Mouse (Mus musculus) erythroblast, embryonic 14.5 days (primary cell): ENCODE measurements around the gene Ppig. TPM values are rescaled to one million over a fixed set of nuclear protein-coding genes. Genes with fewer than 3 reads are reported as not detected.
A peak's percentile ranks its signal among the peaks of the same experiment; 100 is the strongest.

Experiments used
- H3K27me3 ChIP-seq: 2 replicates; pipeline ENCODE4 v1.6.1; 2012; ENCODE audit warnings: inconsistent platforms; ENCODE audit not compliant: control insufficient read depth
- H3K36me3 ChIP-seq: 2 replicates; pipeline ENCODE4 v1.6.1; 2012; ENCODE audit warnings: mild to moderate bottlenecking, inconsistent platforms; ENCODE audit not compliant: control insufficient read depth
- H3K4me1 ChIP-seq: 2 replicates; pipeline ENCODE4 v1.6.1; 2012; ENCODE audit warnings: inconsistent platforms; ENCODE audit not compliant: control insufficient read depth
- H3K4me3 ChIP-seq: replicated peaks from 2 replicates; pipeline ENCODE3; 2012; ENCODE audit warnings: moderate library complexity, mild to moderate bottlenecking, inconsistent platforms
- H3K9me3 ChIP-seq: 2 replicates; pipeline ENCODE4 v1.6.1; 2012; ENCODE audit warnings: low read length, inconsistent platforms, mixed read lengths; ENCODE audit not compliant: control insufficient read depth
- GATA1 ChIP-seq: IDR thresholded peaks from 2 replicates; pipeline ENCODE4 v1.6.1; 2012; ENCODE audit warnings: low read length, inconsistent platforms, mixed read lengths
- TAL1 ChIP-seq: IDR thresholded peaks from 3 replicates; pipeline ENCODE4 v1.6.1; 2012; ENCODE audit warnings: low read length, inconsistent platforms, mixed read lengths
- polyA plus RNA-seq: library from polyadenylated mRNA; stranded (reverse); fragments of >175 nt; gene quantifications from 2 replicates; pipeline ENCODE4 v1.2.3, GENCODE M21; 2012

The Ppig gene
- polyA plus RNA-seq, 1 experiment = 2.5 TPM

DNA sequence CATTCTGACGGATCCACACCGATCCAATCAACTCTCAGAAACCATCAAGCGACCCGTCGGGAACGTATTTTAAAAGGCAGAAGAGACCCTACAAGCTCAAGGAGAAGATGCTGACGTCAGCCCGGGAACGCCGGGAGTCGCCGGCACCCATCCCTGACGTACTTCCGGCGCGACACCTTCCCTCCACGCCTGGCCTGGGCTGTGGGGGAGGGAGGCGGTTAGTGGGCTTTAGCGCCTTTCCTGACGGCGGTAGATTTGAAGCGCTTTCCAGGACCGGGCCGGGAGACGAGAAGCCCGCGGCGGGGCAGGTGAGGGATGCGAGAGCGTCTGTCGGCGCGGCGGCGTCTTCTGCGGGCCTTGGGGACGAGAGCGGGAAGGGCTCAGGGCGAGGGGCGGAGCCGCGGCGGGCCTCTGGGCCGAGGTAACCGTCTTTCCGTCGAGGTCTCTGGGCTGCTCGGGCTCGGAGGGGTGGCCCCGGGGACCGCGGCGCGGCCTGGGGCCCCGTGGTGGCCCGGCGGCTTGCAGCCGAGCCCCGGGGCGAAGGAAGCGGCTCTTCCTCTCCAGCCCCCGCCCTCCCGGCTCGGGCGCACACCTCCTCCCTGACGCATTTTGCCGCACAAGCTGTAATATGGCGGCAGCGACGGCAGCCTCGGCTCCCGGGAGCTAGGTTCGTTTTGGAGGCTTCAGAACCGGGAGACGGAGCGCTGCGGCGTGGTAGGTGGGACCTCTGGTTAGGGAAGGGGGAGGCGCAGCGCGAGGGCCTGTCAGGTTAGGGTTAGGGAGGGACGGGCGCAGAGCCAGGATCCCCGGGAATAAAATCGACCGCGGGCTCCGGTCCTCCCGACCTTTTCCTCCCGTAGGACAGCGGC lies 539 bp downstream of the Ppig start:
- Histone ChIP-seq H3K9me3 (no peaks in the 10 kb centered on the region), H3K36me3 (peaks cover 6% of the 10 kb centered on the region)
- TF ChIP-seq GATA1 (no peak), TAL1 (no peak)

DNA sequence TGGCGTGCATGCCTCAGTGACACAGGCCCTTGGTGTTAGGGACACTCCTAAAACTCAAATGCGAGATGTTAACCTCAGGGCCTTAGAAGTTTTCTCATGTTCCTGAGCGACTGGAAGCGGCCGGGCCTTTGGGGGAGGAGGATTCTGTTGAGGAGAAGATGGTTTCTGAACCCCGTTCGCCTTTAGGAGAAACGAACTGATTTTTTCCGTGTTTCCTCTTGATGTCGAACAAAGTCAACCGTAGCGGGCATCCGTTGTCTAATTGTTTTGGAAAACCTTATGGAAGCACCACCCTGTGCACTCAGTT lies 1.1 kb downstream of the Ppig start:
- H3K27me3 ChIP-seq = peaks cover 27% of the 10 kb centered on the region
- peaks cover 6% of the 10 kb centered on the region for H3K36me3 ChIP-seq
- no peaks in the 10 kb centered on the region for H3K9me3 ChIP-seq
- H3K4me1 ChIP-seq = peaks cover 24% of the 10 kb centered on the region
- TF ChIP-seq GATA1 (no peak), TAL1 (no peak)
- peak overlapping the region; percentile 89 for H3K4me3 ChIP-seq

More for the DNA sequence above, 539 bp downstream of the Ppig start:
- Histone ChIP-seq H3K4me3 (peak overlapping the region; percentile 89), H3K27me3 (peaks cover 30% of the 10 kb centered on the region), H3K4me1 (peaks cover 24% of the 10 kb centered on the region)

DNA sequence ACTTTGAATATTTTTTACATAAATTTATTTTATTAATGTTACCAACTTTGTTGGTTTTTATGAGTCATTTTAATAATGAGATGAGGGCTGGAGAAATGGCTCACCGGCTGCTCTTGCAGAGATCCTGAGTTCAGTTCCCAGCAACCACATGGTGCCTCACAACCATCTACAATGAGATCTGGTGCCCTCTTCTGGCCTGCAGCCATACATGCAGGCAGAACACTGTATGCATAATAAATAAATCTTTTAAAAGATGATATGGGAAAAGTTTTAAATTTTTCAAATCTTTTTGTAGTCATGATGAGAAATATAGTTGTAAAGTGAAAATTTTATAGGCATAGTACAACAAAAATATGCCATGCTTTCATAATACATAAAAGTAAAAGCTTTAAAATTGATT lies 22.7 kb downstream of the Ppig start:
- H3K4me1 ChIP-seq = no peaks in the 10 kb centered on the region
- no peak overlapping the region for H3K4me3 ChIP-seq
- H3K27me3 ChIP-seq = no peaks in the 10 kb centered on the region
- H3K9me3 ChIP-seq = no peaks in the 10 kb centered on the region
- TF ChIP-seq GATA1 (no peak), TAL1 (no peak)
- peaks cover 92% of the 10 kb centered on the region for H3K36me3 ChIP-seq

DNA sequence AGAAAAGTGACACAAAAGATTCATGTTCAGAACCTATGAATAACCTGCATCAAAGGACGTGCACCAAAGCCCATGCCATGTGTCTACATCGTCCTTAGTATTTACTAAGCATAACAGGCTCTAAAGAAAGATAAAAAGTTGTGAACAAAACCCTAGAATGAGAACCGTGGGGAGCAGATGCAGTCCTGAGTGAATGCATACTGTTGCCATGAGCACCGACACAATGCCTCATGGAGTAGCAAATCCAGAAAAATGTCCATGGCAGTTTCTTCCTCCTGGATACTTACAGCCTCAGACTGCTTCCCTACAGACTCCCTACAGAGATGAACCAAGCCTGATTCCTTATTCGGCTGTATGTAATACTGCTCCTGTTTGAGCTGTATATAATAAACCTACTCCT lies 38.6 kb downstream of the Ppig start:
- H3K9me3 ChIP-seq = no peaks in the 10 kb centered on the region
- H3K36me3 ChIP-seq = no peaks in the 10 kb centered on the region
- TF ChIP-seq TAL1 (no peak), GATA1 (no peak)
- H3K27me3 ChIP-seq = no peaks in the 10 kb centered on the region
- H3K4me3 ChIP-seq = no peak overlapping the region
- H3K4me1 ChIP-seq = no peaks in the 10 kb centered on the region

DNA sequence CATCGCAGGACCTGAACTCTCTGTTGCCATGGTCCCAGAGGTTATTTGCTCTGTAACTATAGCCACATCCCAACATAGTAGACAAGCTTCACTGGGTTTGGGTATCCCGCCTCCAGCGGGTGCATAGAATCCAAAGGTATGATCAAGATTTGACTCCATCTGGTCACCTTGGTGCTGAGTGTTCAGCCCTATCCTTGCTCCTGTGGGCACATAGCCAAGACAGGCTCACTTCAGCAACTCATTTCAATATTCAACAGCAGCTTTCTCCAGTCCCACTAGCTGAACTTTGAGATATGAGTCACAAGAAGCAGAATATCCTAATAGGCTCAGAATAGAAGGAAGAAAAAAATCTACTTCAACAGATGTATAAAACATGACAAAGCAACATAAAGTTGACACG lies 41.0 kb downstream of the Ppig start:
- Histone ChIP-seq H3K4me3 (no peak overlapping the region), H3K9me3 (no peaks in the 10 kb centered on the region), H3K27me3 (no peaks in the 10 kb centered on the region), H3K4me1 (no peaks in the 10 kb centered on the region), H3K36me3 (no peaks in the 10 kb centered on the region)
- no peak for TF ChIP-seq TAL1
- no peak for TF ChIP-seq GATA1

DNA sequence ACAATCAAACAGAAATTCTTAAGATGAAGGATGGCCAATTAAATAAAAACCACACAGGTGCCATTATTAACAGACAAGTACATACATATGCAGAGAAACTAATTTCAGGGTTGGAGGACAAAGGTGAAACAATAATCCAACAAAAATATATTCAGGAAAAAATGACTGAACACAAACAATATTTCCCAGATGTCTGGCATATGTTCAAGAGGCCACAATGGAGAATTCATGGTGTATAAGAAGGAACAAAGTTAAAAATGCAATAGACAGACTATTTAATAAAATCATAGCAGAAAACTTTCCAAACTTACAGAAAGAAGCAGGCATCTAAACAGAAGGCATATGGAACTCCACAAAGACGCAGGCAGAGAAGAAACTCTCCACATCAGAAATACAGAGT lies 42.4 kb downstream of the Ppig start:
- Histone ChIP-seq H3K36me3 (no peaks in the 10 kb centered on the region), H3K9me3 (no peaks in the 10 kb centered on the region), H3K4me3 (no peak overlapping the region), H3K4me1 (no peaks in the 10 kb centered on the region), H3K27me3 (no peaks in the 10 kb centered on the region)
- no peak for TF ChIP-seq GATA1
- no peak for TF ChIP-seq TAL1

DNA sequence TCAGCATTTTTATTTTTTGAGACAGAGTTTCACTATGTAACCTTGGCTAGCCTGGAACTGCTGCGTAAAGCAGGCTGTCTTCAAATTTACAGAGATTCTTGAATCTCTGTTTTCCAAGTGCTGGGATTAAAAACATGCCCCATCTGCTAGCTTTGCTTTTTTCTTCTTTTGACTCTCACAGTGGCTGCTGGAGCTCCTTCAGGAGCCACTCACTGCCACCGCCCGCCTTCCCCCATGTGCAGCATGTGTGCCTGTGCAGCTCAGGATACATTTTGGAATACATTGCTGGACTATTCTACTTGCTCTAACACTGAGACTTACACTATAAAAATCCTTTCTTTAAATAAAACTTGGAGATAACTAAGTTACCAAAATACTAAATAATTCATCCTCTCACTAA lies 51.0 kb downstream of the Ppig start:
- TF ChIP-seq TAL1 (no peak), GATA1 (no peak)
- H3K9me3 ChIP-seq = no peaks in the 10 kb centered on the region
- no peaks in the 10 kb centered on the region for H3K36me3 ChIP-seq
- no peaks in the 10 kb centered on the region for H3K4me1 ChIP-seq
- H3K27me3 ChIP-seq = no peaks in the 10 kb centered on the region
- H3K4me3 ChIP-seq = no peak overlapping the region

DNA sequence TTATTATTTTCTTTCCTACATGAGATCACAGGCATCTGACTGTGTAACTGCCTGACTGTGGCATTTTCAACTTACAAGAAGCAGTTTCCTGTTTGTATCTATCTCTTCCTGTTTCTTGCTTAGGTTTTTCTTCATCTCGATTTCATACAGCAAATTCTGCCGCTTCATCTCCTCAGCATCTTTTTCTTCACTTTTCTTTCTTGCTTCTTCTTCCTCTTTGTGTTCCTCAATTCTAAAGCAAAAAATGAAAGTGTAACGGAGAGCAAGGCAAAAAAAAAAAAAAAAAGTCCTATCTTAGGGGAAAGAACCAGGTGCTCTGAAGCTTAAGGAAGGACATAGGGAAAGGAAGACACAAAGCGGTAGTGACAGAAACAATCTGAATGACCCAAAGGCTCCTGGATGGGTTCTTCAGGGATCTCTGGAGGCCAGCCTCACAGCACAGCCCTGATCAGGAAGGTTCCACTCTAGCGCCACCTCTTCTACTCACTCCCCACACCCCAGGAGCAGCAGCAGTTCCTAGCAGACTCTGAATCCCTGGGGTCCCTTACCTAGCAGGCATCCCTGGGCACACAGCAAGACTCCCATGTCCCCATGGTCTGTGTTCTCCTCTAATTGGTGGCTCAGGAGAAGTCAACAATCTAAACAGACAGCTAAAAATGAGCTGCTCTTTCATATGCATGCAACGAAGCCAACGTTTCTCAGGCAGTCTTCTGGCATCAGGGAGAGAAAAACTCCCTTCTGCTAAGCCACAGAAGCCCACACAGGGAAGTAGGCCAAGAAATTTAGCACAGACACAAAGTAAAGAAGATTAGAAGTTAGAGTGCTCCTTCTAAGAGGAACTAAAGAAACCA lies 55.9 kb downstream of the Ppig start:
- Histone ChIP-seq H3K27me3 (no peaks in the 10 kb centered on the region), H3K4me1 (no peaks in the 10 kb centered on the region), H3K36me3 (no peaks in the 10 kb centered on the region), H3K9me3 (no peaks in the 10 kb centered on the region), H3K4me3 (no peak overlapping the region)
- no peak for TF ChIP-seq GATA1
- no peak for TF ChIP-seq TAL1

DNA sequence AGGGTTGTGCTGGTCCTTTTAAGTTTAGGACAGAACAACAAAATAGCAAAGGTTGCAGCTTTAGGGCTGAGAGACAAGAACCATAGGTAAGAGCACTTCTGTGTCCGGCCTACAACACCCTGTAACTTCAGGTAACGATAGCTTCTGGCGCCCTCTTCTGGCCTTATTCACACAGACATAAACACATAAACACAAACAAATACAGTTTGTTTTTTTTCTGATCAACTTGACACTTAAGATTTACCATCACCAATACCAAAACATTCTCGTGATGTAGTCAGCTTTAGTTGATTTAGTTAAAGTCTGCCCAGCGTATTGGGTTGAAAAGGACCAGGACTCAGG lies 56.5 kb downstream of the Ppig start:
- no peak overlapping the region for H3K4me3 ChIP-seq
- no peaks in the 10 kb centered on the region for H3K36me3 ChIP-seq
- no peaks in the 10 kb centered on the region for H3K9me3 ChIP-seq
- TF ChIP-seq TAL1 (no peak), GATA1 (no peak)
- H3K27me3 ChIP-seq = no peaks in the 10 kb centered on the region
- no peaks in the 10 kb centered on the region for H3K4me1 ChIP-seq
